Mouse (Mus musculus) heart, adult 9 months (tissue): ENCODE measurements around the gene Pxmp4.
A peak's percentile ranks its signal among the peaks of the same experiment; 100 is the strongest.

Experiments used
- DNase-seq, 2 experiments: peaks; one replicate each; pipeline ENCODE4 v3.0.0; 2022; ENCODE audit warnings: low spot score in 2 of 2

Pxmp4 gene

DNA sequence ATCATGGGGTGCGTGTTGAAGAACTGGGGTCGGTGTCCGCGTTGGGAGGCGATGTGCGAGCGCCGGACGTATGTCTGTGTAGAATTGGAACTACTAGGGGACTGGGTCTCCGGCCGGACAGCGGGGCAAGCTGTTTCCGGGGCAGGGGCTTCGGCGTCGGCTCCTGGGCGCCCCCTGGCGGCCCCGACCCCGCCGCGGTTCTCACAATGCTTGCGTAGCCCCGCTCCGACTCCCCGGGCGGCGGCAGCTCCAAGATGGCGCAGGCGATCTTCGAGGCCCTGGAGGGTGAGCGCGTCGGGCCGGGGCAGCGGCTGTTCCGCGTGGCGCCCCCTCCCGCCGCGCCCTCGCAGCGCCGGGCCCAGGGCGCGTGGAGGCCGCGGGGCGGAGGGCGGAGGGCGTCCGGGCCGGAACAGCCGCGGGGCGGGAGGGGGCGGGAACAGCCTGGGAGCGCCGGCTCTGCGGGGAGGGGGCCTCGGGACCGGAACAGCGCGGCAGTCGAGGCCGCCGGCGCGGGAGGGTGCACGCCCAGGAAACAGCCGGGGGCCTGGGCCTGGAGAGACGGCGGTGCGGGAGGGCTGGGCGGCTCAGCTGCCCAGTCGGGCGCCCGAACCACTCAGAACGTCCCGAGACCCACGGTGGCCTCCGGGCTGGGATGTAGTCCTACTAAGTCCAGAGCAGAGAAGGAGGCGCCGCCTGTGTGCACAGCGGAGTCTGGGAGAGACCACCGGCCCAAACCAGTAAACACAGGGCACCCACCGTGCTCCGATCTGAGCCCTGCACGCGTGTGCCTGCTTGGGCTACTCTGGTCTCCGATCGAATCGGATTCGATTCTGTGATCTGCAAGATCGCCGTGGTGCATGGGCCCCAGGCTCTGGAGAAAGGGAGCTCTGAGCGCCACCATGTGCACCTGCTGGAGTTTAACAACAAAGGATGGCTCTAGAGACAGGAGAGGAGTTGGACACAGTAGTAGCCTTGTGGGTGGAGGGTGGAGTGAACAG lies 9.9 kb upstream of the Pxmp4 start, which contains the start of the genes Zfp341 and 4930519P11Rik:
Gene Zfp341 (plus strand): TSS at position 180 of the 998 bp plus-strand sequence.
Gene 4930519P11Rik (minus strand): TSS at position 320 of the 998 bp plus-strand sequence.
- peak; percentile 89 to 90 for DNase-seq

GRCm38 (mm10) chr2:154609050-154609767 lies 5.7 kb upstream of the Pxmp4 start:
- no peak for DNase-seq

GRCm38 (mm10) chr2:154606965-154607364 lies 3.5 kb upstream of the Pxmp4 start:
- no peak for DNase-seq

GRCm38 (mm10) chr2:154604156-154604555 lies 648 bp upstream of the Pxmp4 start:
- no peak for DNase-seq

DNA sequence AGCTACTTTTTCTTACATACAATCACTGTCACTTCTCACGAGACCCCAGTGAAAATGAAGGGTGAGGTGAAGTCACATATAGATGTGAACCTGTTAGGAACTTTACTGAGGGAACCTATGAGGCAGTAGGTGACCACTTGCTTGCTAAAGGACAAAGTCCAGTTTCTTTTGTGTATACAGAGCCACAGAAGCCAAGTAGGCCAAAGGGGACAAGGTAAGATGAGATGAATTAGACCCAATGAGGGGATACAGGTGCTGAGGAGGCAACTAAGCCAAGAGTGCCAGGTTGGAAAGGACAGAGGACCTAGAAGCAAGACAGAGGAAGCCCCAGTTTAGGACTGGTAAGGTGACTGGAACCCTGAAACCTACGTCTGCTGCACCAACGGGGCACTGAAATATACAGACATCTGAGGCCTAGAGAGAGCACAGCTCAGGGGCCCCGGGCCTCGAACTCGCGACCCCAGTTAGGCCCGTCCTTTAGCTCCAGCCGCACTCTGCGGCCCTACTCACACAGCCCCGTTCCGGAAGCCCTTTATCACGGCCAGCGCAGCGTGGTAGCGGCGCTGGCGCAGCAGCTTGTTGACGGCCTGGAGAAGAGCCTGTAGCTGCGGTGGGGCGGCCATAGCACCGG lies 386 bp downstream of the Pxmp4 start:
- no peak for DNase-seq

DNA sequence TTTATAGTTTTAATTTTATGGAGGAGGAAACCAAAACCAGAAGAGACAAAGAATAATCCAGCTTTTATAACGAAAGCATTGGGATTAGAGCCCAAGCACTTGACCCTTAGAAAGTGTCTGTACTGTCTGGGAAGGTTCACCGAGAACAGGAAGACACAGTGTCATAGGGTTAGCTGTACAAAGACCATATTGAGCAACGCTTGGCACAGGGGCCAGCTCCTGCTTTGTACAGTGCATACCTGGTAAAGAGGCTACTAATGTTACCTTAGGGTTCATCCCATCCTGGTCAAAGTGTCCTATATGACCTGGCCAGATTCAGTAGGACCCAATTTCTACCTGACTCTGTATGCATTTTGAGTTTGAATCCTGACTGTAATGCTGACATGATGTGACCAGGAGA lies 2.2 kb downstream of the Pxmp4 start:
- no peak for DNase-seq

GRCm38 (mm10) chr2:154600586-154600985 lies 2.9 kb downstream of the Pxmp4 start:
- no peak for DNase-seq

DNA sequence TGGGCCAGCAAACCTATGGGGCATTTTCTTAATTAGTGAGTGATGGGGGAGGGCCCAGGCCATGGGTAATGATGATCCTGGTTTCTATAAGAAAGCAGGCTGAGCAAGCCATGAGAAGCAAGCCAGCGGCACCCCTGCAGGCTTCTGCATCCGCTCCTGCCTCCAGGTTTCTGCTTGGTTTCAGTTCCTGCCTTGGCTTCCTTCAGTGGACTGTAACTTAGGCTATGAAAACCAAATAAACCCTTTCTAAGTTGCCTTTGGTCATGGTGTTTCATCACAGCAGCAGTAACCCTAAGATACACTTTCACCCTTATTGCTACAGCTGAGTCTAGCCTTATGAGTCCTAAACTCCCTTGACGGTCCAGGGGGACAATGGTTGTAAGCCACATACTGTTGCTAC lies 6.1 kb downstream of the Pxmp4 start:
- DNase-seq = no peak

- DNase-seq = peak in 1 of 2 experiments; percentile 33
These were observed 7.7 kb downstream of the Pxmp4 start for GRCm38 (mm10) chr2:154595775-154596174.

GRCm38 (mm10) chr2:154593025-154593424 lies 10.5 kb downstream of the Pxmp4 start:
- no peak for DNase-seq

GRCm38 (mm10) chr2:154591239-154591638 lies 12.3 kb downstream of the Pxmp4 start:
- no peak for DNase-seq

DNA sequence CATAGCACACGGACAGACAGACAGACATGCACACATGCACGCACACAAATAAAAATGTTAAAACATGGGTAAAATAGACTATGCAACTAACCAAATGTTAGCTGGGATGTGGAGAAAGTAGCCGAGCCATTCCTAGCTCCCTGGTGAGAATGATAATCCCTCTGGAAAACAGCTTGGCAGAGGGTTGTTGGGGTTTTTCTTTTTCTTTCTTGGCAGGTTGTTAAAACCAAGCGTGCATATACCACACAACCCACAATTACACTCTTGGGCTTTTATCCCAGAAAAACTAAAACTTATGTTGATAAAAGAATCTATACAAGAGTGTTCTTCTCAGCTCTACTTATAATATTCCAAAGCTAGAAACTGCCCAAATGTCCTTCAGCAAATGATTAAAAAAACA lies 14.5 kb downstream of the Pxmp4 start:
- no peak for DNase-seq

DNA sequence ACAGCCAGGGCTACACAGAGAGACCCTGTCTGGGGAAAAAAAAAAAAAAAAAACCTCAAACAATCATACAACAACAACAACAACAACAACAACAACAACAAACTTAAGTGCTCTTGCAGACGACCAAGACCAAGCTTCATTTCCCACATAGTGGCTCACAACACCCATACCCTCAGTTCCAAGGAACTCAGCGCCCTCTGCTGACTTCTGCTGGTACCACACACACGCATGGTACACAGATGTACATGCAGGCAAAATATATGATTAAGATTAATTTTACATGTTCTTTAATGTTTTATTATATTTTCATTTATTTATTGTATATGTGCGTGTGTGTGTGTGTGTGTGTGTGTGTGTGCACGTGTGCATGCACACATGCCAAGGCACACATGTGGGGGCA lies 17.1 kb downstream of the Pxmp4 start:
- DNase-seq = no peak

DNA sequence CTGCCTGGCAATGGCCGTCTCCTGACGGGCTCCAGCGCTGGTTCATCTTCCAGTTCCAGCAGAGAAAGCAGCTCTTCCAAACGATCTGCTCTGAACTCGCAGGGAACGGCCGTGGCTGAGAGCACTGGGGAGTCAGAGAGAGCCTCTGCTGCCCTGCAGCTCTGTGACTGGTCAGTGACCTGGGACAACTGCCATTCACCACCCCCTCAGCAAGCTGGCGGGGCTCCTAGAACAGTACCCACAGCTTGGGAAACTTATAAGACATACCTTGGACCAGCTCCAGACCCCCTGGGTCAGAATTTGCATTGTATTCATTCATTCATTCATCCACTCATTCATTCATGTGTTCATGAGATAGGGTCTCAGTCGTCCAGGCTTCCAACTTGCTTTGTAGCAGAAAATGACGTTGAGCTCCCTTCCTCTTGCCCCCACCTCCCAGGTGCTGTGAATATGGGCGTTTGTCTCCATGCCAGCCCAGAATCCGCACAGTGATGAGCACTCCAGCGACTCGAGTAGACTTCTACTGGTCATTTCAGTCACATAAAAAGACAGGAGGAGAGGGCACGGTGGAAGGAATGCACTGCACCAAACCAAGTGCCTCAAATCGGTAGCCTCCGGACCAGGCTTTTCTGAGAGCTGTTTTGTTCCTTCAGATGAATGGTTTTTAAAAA lies 18.4 kb downstream of the Pxmp4 start:
- DNase-seq = no peak

DNA sequence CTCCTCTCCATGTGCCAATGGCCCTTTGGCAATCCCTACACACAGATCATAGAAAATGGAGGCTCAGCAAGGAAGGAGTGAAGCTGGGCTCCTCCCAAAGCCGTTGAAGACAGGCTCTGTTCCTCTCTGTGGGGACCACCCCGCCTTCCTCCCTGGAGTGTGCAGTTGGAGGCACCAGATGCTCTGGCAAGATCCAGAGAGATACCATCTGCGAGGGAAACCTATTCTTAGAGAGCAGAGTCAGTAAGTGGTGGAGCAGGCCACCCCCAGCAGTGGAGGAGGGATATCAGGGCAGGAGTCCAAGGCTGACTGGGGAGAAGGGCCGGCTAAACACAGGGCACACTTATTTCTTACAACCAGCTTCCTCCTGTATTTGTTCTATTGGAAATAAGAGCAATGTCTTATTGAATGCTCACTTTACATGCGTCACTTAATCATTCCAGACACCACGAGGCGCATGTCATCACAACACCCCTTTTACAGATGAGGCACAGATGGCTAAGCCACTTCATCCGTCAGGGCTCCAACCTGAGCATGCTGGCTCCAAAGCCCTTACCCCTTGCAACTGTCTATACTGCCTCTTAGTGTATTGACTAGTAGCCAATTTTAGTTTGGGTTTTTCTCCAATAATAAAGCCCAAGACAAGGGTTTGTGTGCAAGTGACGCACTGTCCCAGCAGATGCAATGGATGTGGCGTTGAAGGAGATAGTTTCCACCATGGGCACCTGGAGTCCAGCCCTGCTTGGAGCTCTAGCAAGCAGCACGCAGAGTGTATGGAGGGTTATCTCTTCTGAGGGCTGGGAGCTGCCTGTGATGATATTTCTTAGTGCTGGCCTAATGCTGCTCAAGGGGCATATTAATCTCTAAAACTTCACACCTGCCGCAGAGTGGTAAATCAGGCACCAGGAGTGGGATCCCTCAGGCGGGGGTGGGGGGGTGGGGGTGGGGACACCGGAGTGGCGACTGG lies 19.3 kb downstream of the Pxmp4 start:
- DNase-seq = no peak

GRCm38 (mm10) chr2:154581421-154581820 lies 22.1 kb downstream of the Pxmp4 start:
- no peak for DNase-seq

DNA sequence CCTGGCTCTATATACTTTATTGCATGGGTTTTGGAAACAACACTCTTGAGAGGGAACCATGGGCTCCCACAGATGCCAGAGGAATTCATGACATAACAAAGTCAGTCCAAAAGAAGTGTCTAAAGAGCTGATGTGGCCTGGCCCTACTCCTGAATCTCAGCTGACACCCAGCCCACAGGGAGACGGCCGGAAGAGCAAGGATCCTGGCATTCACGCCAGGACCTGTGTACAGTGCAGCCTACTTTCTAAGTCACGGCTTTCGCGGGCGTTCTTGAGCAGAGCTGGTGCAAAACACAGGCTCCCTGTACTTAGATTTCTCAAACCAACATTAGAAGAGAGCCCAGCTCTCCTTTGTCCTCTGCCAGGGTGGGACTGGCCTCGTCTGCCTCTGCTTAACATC lies 22.9 kb downstream of the Pxmp4 start:
- DNase-seq = peak; percentile 51 to 61

DNA sequence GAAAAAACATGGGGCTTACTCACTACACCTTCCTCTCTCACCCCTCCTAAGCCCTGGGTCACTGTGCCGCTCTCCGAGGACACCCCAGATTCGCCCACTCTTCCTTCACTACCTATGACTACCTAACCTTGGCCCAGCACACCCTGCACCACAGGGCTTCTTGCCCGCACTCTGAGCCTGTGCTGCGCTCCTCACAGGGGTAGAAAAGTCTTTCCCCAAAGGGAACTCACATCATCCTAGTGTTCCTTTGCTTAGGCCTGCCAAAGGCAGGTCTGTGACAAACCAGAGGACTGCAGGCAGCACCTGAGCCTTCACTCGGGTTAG lies 25.8 kb downstream of the Pxmp4 start:
- no peak for DNase-seq

DNA sequence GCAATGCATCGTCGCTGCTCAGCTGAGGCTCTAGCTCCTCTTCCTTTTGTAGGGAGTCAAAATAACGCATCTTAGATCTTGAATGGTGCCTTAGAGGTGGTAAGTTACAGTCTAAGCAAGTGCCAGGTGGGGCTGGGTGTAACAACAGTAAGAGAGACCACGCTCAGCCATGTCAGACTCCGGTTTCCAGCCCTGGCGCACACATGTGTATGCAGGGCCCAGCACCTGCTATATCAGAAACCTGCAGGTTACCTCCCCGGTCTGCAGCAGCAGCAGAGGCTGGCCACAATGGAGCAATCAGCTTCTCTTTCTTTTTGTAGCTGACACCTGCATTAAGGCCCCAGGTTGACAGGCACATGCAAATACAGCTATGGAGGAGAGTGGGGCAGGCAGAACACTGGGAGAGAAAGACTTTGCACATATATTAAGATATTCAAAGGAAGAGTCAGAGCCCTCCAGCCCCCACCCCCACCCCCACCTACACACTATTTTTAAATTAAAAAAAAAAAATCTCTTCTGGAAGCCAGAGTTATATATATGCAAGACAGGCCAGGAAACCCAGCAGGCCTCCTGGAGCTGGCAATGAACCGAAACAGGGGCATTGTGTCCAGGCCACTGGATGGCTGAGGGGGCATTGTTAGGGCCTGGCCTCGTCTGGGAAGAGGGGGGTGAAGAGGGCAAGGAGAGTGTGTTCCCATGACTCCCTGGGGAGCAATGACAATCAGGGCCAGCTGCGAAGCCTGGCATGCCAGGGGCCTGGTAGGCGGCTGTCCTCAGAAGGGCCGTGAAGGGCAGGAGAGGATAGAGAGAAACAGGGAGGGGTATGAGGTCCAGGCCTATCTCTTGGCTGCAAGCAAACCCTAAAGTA lies 26.4 kb downstream of the Pxmp4 start:
- no peak for DNase-seq

- no peak for DNase-seq
These were observed 29.2 kb downstream of the Pxmp4 start for GRCm38 (mm10) chr2:154574271-154574670.
